Mouse (Mus musculus): Measurements from ENCODE around the gene Ipo13. TPM values are rescaled to one million over a fixed set of nuclear protein-coding genes. Genes with fewer than 3 reads are reported as not detected.

Ipo13 gene
- polyA plus RNA-seq, 1 experiment from 2014 or later: 46.0 TPM

DNA sequence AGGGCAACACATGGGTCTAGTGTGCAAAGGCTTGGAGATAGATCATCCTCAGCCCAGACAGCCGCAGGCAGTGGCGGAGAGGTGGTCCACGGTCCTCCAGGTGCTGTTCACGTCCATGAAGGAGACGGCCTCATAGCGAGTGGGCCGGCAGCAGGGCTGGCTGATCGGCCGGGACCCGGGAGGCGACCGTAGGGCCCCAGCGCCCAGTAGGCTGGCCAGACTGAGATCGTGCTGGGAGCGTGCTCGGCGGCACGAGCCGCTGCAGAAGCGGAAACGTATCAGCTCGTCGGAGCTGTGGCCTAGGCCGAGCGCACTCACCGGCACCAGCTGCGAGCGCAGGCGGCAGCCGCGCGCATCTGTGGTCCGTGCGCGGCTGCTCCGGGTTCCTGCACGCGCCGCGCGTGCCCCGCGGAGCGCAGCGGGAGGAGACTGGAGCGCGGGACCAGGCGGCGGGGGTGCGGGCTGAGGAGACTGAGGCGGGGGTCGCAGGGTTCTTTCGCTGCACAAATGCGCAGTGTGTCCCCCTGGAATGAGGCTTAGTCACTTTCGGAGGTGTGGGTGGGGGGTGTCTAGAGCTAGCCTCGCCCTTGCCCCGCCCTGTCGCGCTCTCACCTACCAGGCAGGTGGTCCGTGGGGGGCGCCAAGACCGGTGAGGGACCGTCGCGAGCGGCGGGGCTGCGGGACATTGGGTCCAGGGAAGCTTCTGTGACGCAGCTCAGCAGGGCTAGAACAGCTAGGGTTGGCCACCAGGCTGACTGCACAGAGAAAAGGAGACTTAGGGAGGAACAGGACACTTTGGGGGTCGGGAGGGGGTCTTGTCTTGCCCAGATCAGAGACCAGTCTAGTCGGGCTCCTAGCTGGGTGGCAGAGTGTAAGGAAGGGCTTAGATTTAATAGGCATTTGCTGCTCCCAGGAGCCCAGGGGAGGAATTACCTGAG, 12.0 kb upstream of the Ipo13 start:
- ATAC-seq (ENCODE audit: insufficient number of reproducible peaks, insufficient read depth, low FRiP score, low TSS enrichment, low read depth): no peak; the same call in none of the 2 replicates
- Histone ChIP-seq H3K4me2 (peak overlapping the region; percentile 97), H3K9ac (peak overlapping the region; percentile 69), H3K27ac (no peak overlapping the region), H3K36me3 (no peaks in the 10 kb centered on the region; the same call in 1 of the 2 replicates), H3K4me3 (peak overlapping the region; percentile 52), H3K9me3 (no peaks in the 10 kb centered on the region), H3K4me1 (peaks cover 33% of the 10 kb centered on the region), H3K27me3 (peaks cover 75% of the 10 kb centered on the region)
- WGBS: 1% methylated on average over 71 of the region's 71 CpGs

DNA sequence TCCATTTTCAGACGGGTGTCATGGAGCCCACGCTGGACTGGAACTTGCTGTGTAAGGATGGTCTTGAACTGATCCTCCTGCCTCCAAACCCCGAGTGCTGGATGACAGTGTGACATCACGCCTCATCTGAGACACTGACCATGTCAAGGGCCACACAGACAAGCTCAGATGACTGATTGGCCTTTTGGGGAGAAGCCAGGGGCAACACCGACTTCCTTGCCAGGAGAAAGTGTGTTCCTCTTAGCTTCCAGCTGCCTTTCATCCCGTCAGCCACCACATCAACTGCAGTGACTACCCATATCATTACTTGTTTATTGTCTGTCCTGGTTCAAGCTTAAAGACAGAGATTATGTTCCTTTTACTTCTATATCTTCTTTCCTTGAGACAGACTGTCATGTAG, 10.1 kb upstream of the Ipo13 start:
- no peaks in the 10 kb centered on the region for H3K36me3 ChIP-seq
- no peak for ATAC-seq (ENCODE audit: insufficient number of reproducible peaks, insufficient read depth, low FRiP score, low TSS enrichment, low read depth)
- WGBS: 59% methylated on average over 4 of the region's 6 CpGs
- H3K4me2 ChIP-seq: no peak overlapping the region
- H3K9ac ChIP-seq: no peak overlapping the region
- no peaks in the 10 kb centered on the region for H3K9me3 ChIP-seq
- no peak overlapping the region for H3K4me3 ChIP-seq
- peaks cover 31% of the 10 kb centered on the region for H3K4me1 ChIP-seq
- H3K27ac ChIP-seq: no peak overlapping the region
- peaks cover 73% of the 10 kb centered on the region for H3K27me3 ChIP-seq

DNA sequence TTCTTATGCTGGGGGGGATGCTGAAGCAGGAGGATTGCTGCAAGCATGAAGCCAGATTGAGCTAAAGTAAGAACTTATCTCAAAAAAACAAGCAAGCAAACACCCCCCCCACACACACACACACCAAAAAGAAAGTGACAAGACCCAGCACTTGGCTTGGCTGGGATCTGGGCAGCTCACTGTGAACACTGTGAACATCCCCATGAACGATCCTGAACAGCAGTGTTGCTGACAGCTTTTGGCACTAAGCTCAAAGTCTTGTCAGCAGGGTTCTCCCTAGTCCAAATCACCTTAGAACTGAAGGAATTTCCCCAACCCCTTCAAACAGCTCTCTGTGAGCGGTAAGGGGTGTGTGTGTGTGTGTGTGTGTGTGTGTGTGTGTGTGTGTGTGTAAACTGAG, 8.7 kb upstream of the Ipo13 start:
- ATAC-seq (ENCODE audit: insufficient number of reproducible peaks, insufficient read depth, low FRiP score, low TSS enrichment, low read depth): no peak
- H3K4me3 ChIP-seq: no peak overlapping the region
- no peak overlapping the region for H3K4me2 ChIP-seq
- H3K27me3 ChIP-seq: peaks cover 60% of the 10 kb centered on the region
- 54% methylated on average over 2 of the region's 2 CpGs for WGBS
- H3K27ac ChIP-seq: no peak overlapping the region
- no peaks in the 10 kb centered on the region for H3K9me3 ChIP-seq
- no peaks in the 10 kb centered on the region for H3K36me3 ChIP-seq
- peaks cover 16% of the 10 kb centered on the region for H3K4me1 ChIP-seq
- H3K9ac ChIP-seq: no peak overlapping the region

DNA sequence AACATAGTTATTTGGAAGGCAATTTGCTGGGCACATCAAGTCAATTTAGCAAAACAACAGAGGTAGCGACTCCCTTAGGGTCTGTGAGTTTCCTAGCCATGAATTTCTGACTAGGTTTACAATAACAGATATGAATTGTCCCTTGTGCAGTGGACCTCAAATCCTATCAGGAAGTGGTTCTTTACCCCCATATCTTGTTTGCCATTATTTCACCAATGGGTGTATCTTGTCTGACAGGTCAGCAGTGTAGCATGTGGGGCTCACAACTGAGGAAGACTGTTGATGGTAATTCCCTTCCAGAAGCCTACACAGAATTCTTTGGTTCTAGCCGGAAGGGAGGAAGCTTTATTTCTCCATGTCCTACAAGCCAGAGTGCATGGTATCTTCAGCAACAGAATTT, 6.6 kb upstream of the Ipo13 start:
- 88% methylated on average over 2 of the region's 2 CpGs for WGBS
- Histone ChIP-seq H3K27me3 (peaks cover 39% of the 10 kb centered on the region), H3K9me3 (no peaks in the 10 kb centered on the region), H3K4me2 (no peak overlapping the region), H3K4me3 (no peak overlapping the region), H3K27ac (no peak overlapping the region), H3K4me1 (peaks cover 1% of the 10 kb centered on the region; the same call in 1 of the 2 replicates), H3K36me3 (no peaks in the 10 kb centered on the region), H3K9ac (no peak overlapping the region)
- no peak for ATAC-seq (ENCODE audit: insufficient number of reproducible peaks, insufficient read depth, low FRiP score, low TSS enrichment, low read depth)

DNA sequence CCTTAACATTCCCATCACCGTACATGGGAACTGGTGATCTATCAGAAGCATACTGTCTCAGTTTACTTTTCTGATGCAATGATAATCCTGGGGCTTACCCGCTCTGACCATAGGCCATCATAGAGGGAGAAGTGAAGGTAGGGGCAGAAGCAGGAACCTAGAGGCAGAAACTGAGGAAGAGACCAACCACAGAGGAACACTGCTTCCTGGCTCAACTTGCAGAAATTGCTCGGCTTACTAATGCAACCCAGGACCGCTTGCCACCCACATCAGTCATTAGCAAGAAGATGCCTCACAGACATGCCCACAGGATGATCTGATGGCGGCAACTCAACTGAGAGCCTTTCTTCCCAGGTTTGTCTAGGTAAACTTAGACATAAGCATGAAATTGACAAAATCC, 4.0 kb upstream of the Ipo13 start:
- Histone ChIP-seq H3K9ac (no peak overlapping the region), H3K4me3 (no peak overlapping the region), H3K4me2 (no peak overlapping the region), H3K4me1 (peaks cover 13% of the 10 kb centered on the region), H3K9me3 (no peaks in the 10 kb centered on the region), H3K36me3 (no peaks in the 10 kb centered on the region), H3K27ac (no peak overlapping the region), H3K27me3 (peaks cover 15% of the 10 kb centered on the region)
- ATAC-seq (ENCODE audit: insufficient number of reproducible peaks, insufficient read depth, low FRiP score, low TSS enrichment, low read depth): no peak
- 78% methylated on average over 5 of the region's 5 CpGs for WGBS

DNA sequence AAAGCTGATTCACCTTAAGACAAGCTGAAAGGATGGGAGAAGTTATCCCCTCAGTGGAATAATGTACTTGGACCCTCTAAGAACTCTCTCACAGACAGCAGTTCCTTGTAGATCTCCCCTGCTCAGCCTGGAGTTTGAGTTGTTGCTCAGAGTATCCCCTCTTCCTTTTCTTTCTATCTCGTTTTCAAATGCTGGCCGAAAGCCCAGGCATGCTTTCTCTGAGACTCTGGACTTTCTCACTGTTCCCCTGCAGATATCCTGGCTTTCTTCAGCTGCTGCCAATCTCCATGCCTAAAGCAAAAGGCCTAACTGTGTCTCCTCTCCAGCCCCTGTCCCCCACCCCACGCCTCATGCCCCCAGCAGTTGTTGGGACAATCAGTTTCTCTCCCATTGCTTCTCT, 3.5 kb upstream of the Ipo13 start:
- 77% methylated on average over 3 of the region's 3 CpGs for WGBS
- H3K9me3 ChIP-seq: no peaks in the 10 kb centered on the region
- H3K4me1 ChIP-seq: peaks cover 18% of the 10 kb centered on the region
- ATAC-seq (ENCODE audit: insufficient number of reproducible peaks, insufficient read depth, low FRiP score, low TSS enrichment, low read depth): no peak
- H3K4me2 ChIP-seq: no peak overlapping the region
- no peak overlapping the region for H3K27ac ChIP-seq
- H3K4me3 ChIP-seq: no peak overlapping the region
- no peaks in the 10 kb centered on the region for H3K36me3 ChIP-seq
- peaks cover 11% of the 10 kb centered on the region; the same call in 1 of the 2 replicates for H3K27me3 ChIP-seq
- no peak overlapping the region for H3K9ac ChIP-seq

DNA sequence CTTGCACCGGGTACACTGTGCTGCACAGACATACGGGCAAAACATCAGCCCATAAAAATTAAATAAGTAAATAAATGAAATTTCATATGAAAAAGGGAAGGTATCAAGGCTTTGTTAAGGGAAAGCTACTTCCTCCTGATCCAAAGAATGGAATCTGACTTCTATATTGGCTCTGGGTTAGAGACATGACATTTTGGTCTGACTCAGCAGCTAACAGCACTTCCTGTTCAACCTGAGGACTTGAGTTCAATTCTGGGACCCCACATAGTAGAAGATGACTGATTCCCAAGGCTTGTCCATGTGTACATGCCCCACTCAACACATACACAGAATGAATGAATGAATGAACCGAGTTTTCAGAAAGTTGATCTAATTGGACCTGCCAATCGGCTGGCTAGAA, 3.0 kb upstream of the Ipo13 start:
- no peaks in the 10 kb centered on the region for H3K9me3 ChIP-seq
- no peak for ATAC-seq (ENCODE audit: insufficient number of reproducible peaks, insufficient read depth, low FRiP score, low TSS enrichment, low read depth)
- H3K4me2 ChIP-seq: no peak overlapping the region
- H3K4me3 ChIP-seq: no peak overlapping the region
- no peak overlapping the region for H3K27ac ChIP-seq
- peaks cover 8% of the 10 kb centered on the region; the same call in 1 of the 2 replicates for H3K27me3 ChIP-seq
- peaks cover 22% of the 10 kb centered on the region for H3K4me1 ChIP-seq
- no peak overlapping the region for H3K9ac ChIP-seq
- 89% methylated on average over 4 of the region's 4 CpGs for WGBS
- H3K36me3 ChIP-seq: no peaks in the 10 kb centered on the region

DNA sequence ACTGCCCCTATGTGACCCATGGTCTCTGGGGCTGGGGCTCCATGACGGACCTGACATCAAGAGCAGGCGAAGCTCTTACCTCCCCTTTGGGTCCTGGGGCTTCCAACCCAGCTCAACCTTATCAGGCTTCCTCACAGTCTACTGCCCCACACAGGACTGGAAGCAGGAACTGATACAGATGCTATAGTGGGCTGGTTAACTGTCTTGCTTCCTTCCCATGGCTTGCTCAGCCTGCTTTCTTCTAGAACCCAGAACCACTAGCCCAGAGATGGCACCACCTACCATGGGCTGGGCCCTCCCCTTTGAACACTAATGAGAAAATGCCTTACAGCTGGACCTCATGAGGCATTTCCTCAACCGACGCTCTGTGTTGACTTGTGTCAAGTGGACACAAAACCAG, 2.6 kb upstream of the Ipo13 start:
- H3K27ac ChIP-seq: no peak overlapping the region
- no peak overlapping the region for H3K4me2 ChIP-seq
- H3K4me1 ChIP-seq: peaks cover 27% of the 10 kb centered on the region
- no peaks in the 10 kb centered on the region for H3K9me3 ChIP-seq
- H3K36me3 ChIP-seq: peaks cover 3% of the 10 kb centered on the region; the same call in 1 of the 2 replicates
- no peak overlapping the region for H3K4me3 ChIP-seq
- WGBS: 75% methylated on average over 4 of the region's 4 CpGs
- no peak for ATAC-seq (ENCODE audit: insufficient number of reproducible peaks, insufficient read depth, low FRiP score, low TSS enrichment, low read depth)
- H3K9ac ChIP-seq: no peak overlapping the region
- H3K27me3 ChIP-seq: peaks cover 5% of the 10 kb centered on the region; the same call in 1 of the 2 replicates

DNA sequence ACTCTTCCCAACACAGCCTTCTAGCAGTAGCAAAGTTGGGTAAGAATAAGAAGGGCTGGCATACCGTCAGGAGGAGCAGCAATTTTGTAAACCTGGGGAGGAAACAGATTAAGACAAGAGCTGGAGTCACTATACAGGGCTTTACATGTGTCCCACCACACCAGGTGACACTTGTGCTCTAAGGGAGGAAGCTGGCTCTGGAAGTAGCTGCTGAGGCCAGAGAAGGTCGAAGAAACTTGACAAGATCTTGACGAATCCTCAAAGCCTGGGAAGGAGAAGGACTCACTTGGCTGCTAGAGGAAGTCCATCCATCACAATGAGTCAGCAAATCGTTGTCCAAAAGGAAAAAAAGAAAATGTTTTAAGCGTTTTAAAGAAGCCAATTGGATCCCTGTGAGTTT, 1.6 kb upstream of the Ipo13 start:
- 88% methylated on average over 5 of the region's 5 CpGs for WGBS

DNA sequence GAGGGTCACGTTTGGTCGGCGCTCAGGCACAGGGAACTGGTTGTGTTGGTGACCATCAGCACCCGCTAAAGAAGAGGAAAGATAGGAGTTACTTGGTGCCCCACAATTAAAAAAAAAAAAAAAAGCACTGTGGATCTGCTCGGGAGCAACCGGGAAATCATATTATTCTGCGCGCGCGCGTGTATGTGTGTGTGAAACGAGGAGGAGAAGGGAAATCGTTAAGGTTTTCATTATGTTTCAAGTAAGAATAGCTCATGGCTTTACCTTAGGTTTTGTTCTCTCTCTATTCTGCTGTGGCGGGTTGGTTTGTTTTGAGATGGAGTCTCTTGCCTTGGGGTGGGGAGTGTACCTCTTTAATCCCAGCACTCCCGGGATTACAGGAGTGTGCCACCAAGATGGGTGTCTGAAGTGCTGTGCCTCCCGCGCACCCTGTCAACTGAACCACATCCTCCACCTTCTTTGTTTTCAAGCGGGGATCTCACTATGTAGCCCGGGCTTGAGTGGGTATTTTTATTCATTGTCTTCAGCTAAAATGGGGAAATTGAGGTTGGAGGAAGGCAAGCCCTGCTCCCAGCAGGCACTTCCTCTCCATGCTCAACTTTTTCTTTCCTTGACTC, 798 bp upstream of the Ipo13 start:
- 6% methylated on average over 19 of the region's 19 CpGs for whole genome bisulfite sequencing
- no peak for ATAC-seq (ENCODE audit: insufficient number of reproducible peaks, insufficient read depth, low FRiP score, low TSS enrichment, low read depth)
- peak overlapping the region; percentile 100 for H3K4me2 ChIP-seq
- peak overlapping the region; percentile 84 for H3K9ac ChIP-seq
- H3K4me3 ChIP-seq: peak overlapping the region; percentile 66
- no peaks in the 10 kb centered on the region for H3K9me3 ChIP-seq
- H3K36me3 ChIP-seq: peaks cover 21% of the 10 kb centered on the region
- H3K27me3 ChIP-seq: no peaks in the 10 kb centered on the region
- H3K27ac ChIP-seq: peak overlapping the region; percentile 80
- peaks cover 32% of the 10 kb centered on the region for H3K4me1 ChIP-seq

More for the DNA sequence above, 1.6 kb upstream of the Ipo13 start:
- Histone ChIP-seq H3K36me3 (peaks cover 14% of the 10 kb centered on the region), H3K9ac (no peak overlapping the region), H3K27ac (no peak overlapping the region), H3K27me3 (peaks cover under 1% of the 10 kb centered on the region; the same call in 1 of the 2 replicates), H3K4me3 (peak overlapping the region; percentile 66; the same call in 1 of the 2 replicates), H3K9me3 (no peaks in the 10 kb centered on the region), H3K4me1 (peaks cover 32% of the 10 kb centered on the region), H3K4me2 (peak overlapping the region; percentile 100; the same call in 1 of the 2 replicates)
- ATAC-seq (ENCODE audit: insufficient number of reproducible peaks, insufficient read depth, low FRiP score, low TSS enrichment, low read depth): no peak

DNA sequence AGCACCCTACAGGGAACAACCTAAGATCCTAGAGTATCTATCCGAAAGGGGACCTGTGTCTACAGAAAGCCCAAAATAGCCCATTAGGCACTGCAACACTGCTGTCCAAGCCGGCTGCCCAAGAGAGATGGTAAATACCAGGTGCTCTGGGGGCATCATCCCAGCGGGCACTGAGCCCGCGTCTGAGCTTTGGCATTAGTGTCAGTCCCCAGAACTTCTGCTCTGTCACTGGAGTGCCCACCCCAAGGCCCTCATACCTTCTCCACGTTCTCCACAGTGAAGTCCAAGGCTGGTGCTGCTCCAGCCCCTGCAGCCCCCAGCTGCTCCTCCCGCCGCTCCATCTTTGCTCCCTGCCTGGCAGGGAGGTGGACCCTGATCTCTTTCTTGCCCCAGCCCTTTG, 768 bp downstream of the Ipo13 start:
- Histone ChIP-seq H3K4me1 (peaks cover 41% of the 10 kb centered on the region), H3K9me3 (no peaks in the 10 kb centered on the region), H3K36me3 (peaks cover 29% of the 10 kb centered on the region), H3K4me2 (peak overlapping the region; percentile 100), H3K9ac (peak overlapping the region; percentile 84), H3K4me3 (peak overlapping the region; percentile 66), H3K27ac (0 out of 2 replicates have a peak overlapping the region, but pooled peaks have one; percentile 7), H3K27me3 (no peaks in the 10 kb centered on the region)
- ATAC-seq (ENCODE audit: insufficient number of reproducible peaks, insufficient read depth, low FRiP score, low TSS enrichment, low read depth): no peak
- WGBS: 10% methylated on average over 8 of the region's 8 CpGs

Data from embryonic facial prominence, embryonic 13.5 days (tissue).